Mouse (Mus musculus): Measurements from ENCODE around the gene Hist1h2ai.
A peak's percentile ranks its signal among the peaks of the same experiment; 100 is the strongest.

Gene Hist1h2ai

DNA sequence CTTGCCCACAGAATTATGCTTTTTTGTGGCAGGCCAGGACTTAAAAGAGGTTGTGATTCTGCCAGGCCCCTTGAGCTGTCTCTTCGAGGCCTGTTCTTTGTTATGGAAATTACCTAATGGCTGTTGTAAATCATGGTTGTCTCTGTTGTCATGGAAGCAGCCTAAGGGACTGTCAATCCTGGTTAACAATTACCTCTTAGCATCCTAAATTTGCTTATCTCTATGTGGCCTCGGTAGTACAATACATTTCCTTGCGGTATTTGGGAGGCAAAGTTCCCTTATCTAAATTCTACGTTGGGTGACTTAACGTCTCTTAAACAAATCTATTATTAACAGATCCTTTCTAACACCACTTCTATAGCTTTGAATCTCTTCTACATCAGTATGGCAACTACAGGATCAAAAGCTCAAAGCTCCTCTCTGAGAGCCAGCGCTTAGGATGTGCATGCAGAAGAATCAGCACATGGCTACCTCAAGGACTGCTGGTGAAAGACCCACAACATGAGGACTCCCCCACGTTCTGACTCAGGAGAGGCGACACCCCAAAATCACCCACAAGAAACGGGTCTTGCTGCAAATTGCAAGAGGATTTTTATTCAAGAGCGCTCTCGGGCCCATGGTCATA, 11.8 kb downstream of the Hist1h2ai start:
- DNase-seq (ENCODE audit: low spot score): no peak

DNA sequence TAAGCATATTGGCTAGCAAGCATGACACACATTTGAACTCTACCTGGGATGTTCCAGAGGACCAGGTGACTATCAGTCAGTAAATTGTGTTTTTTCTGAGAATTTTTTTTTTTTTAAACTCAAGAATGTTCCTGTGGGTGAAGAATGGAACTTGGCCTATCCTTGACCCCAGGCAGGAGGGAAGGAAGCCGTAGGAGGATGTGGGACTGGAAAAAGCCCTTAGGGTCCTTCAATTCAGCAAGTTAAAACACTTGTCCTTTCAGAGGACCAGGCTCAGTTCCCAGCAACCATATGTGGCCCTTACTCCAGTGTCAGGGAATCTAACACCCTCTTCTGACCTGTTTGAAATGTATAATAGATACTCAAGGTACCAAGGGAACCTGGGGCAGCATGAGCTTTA, 13.3 kb downstream of the Hist1h2ai start:
- DNase-seq (ENCODE audit: low spot score): no peak

DNA sequence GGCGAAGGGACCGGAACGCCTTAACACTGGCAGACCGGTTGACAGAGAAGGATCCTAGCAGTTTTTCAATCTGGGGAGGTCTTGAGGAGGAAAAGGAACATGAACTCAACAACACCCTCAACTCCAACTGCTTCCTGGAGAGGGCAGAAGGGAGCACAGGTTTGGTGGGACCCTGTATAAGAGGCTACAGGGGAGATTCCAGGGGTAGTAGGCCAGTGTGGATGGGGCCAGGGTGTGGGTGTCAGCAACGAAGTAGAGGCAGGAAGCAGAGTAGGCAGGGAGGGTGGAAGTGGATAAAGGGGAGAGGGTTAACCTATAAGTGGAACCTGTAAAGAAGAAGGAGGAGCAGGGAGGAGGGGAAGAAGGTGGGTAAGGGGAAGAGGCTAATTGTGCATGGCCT, 17.2 kb downstream of the Hist1h2ai start:
- DNase-seq (ENCODE audit: low spot score): no peak

GRCm38 (mm10) chr13:21734010-21734905, 18.0 kb downstream of the Hist1h2ai start:
- DNase-seq (ENCODE audit: low spot score): peak; percentile 89

- DNase-seq (ENCODE audit: low spot score): peak; percentile 79
These were observed 18.9 kb downstream of the Hist1h2ai start, which contains the start of gene Hist1h4j for GRCm38 (mm10) chr13:21734906-21735767. TSS of gene Hist1h4j (plus strand) at chr13:21735064.

- no peak for DNase-seq (ENCODE audit: low spot score)
These were observed 28.8 kb downstream of the Hist1h2ai start for GRCm38 (mm10) chr13:21745006-21745405.

- DNase-seq (ENCODE audit: low spot score): no peak
These were observed 33.4 kb downstream of the Hist1h2ai start for GRCm38 (mm10) chr13:21749387-21750158.

GRCm38 (mm10) chr13:21750159-21751017, 34.2 kb downstream of the Hist1h2ai start, which contains the start of gene Hist1h4k:
TSS of gene Hist1h4k (minus strand) at chr13:21750505.
- DNase-seq (ENCODE audit: low spot score): peak; percentile 81

DNA sequence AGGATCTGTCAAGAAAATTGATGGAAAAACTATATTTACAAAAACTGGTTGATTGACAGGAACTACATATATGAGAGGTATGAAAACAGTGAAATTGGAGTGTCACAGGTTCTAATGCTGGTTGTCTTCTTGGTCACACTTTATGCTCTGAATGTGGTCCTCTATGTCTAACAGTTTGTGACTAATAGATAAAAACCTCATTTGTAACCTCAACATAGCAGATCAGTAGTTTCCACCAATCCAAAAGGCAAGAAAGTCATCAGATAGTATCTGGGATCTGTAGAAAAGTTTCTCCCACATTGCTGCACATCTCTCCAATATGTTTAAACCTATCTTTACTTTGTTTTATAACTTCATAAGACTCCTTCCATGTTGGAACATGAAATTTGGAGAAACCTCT, 35.2 kb downstream of the Hist1h2ai start:
- no peak for DNase-seq (ENCODE audit: low spot score)

- no peak for DNase-seq (ENCODE audit: low spot score)
These were observed 35.6 kb downstream of the Hist1h2ai start for GRCm38 (mm10) chr13:21751827-21752226.

DNA sequence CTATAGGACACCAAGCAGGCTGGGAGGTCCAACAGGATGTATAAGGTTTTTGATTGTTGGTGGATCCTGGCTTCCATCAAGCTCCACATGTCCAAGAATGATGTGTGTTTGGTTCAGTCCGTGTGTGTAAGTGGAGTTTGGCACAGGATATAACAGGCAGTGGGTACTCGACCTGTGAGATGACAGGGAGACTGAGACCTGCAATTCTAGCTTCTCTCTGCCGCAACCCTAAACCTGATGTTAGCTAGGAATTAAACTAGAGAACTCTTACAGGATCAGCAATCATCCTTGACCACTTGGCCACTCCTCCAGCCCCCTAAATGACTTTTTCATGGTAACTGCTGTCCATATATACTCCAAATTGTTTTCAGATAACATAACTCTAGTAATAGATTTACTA, 36.1 kb downstream of the Hist1h2ai start:
- DNase-seq (ENCODE audit: low spot score): no peak

- DNase-seq (ENCODE audit: low spot score): no peak
These were observed 36.9 kb downstream of the Hist1h2ai start for GRCm38 (mm10) chr13:21753051-21753523.

GRCm38 (mm10) chr13:21753524-21754285, 37.5 kb downstream of the Hist1h2ai start, which contains the start of the genes Hist1h2ak and Hist1h2bn:
TSS of gene Hist1h2ak (minus strand) at chr13:21753827.
TSS of gene Hist1h2bn (plus strand) at chr13:21754123.
- peak; percentile 89 for DNase-seq (ENCODE audit: low spot score)

DNA sequence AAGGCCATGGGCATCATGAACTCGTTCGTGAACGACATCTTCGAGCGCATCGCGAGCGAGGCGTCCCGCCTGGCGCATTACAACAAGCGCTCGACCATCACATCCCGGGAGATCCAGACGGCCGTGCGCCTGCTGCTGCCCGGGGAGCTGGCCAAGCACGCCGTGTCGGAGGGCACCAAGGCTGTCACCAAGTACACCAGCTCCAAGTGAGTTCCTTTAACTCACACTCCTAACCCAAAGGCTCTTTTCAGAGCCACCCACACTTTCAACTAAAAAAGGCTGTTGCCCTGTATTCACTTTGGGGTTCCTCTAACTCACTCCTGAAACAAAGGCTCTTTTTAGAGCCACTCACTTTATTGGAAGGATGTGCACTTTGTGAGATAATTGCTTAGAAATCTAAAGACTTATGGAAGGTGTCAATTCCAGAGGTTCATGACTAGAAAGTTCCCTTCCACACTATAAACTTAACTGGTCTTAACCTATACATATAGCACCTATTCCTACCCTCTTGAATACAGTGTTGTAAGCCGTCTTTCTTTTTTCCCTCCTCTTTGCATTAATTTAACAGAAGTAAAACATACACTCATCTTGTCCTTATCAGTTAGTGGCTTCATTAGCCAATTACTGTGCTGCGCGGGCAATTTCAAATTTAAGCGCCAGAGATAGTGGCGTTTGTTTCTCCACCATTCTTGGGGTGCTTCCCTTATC, 38.2 kb downstream of the Hist1h2ai start:
- DNase-seq (ENCODE audit: low spot score): peak; percentile 38

- DNase-seq (ENCODE audit: low spot score): no peak
These were observed 39.5 kb downstream of the Hist1h2ai start for GRCm38 (mm10) chr13:21755707-21756106.

All from adipocyte (in vitro differentiated cells).